Mouse (Mus musculus): ENCODE measurements around the gene Mael. TPM values are rescaled to one million over a fixed set of nuclear protein-coding genes. Genes with fewer than 3 reads are reported as not detected.

Gene Mael
- polyA plus RNA-seq, 1 experiment from 2014 or later, result not detected

GRCm38 (mm10) chr1:166205159-166205558, 33.4 kb downstream of the Mael start:
- WGBS, result 64% methylated on average over 3 of the region's 3 CpGs
- Histone ChIP-seq H3K4me3 (replicated peaks) (no peak overlapping the region), H3K36me3 (no peaks in the 10 kb centered on the region), H3K9ac (no peak overlapping the region), H3K9me3 (replicated peaks) (no peaks in the 10 kb centered on the region), H3K27ac (replicated peaks) (no peak overlapping the region), H3K4me1 (no peaks in the 10 kb centered on the region), H3K27me3 (no peaks in the 10 kb centered on the region), H3K4me2 (replicated peaks) (no peak overlapping the region)
- no peak for ATAC-seq (ENCODE audit: insufficient number of reproducible peaks, low FRiP score, low TSS enrichment, low read depth)

GRCm38 (mm10) chr1:166204171-166204570, 34.4 kb downstream of the Mael start:
- Histone ChIP-seq H3K4me1 (no peaks in the 10 kb centered on the region), H3K9me3 (replicated peaks) (no peaks in the 10 kb centered on the region)
- WGBS, result 35% methylated on average over 5 of the region's 5 CpGs

GRCm38 (mm10) chr1:166189821-166190220, 48.7 kb downstream of the Mael start:
- H3K9me3 ChIP-seq (replicated peaks), result no peaks in the 10 kb centered on the region
- no peaks in the 10 kb centered on the region for H3K36me3 ChIP-seq
- H3K9ac ChIP-seq, result no peak overlapping the region
- WGBS, result 72% methylated on average over 4 of the region's 4 CpGs
- ATAC-seq (ENCODE audit: insufficient number of reproducible peaks, low FRiP score, low TSS enrichment, low read depth), result no peak
- 0 out of 2 replicates have a peak, but pooled peaks cover 1% of the 10 kb centered on the region for H3K4me1 ChIP-seq
- no peak overlapping the region for H3K4me3 ChIP-seq (replicated peaks)
- H3K4me2 ChIP-seq (replicated peaks), result no peak overlapping the region
- H3K27me3 ChIP-seq, result peaks cover 2% of the 10 kb centered on the region; the same call in 1 of the 2 replicates
- H3K27ac ChIP-seq (replicated peaks), result no peak overlapping the region

More at GRCm38 (mm10) chr1:166204171-166204570, 34.4 kb downstream of the Mael start:
- Histone ChIP-seq H3K4me3 (replicated peaks) (no peak overlapping the region), H3K9ac (no peak overlapping the region), H3K4me2 (replicated peaks) (no peak overlapping the region), H3K27ac (replicated peaks) (no peak overlapping the region), H3K36me3 (no peaks in the 10 kb centered on the region), H3K27me3 (no peaks in the 10 kb centered on the region)
- ATAC-seq (ENCODE audit: insufficient number of reproducible peaks, low FRiP score, low TSS enrichment, low read depth), result no peak

GRCm38 (mm10) chr1:166185357-166185756, 53.2 kb downstream of the Mael start:
- Histone ChIP-seq H3K4me2 (replicated peaks) (no peak overlapping the region), H3K4me3 (replicated peaks) (no peak overlapping the region), H3K9ac (no peak overlapping the region), H3K27me3 (peaks cover 2% of the 10 kb centered on the region; the same call in 1 of the 2 replicates), H3K36me3 (no peaks in the 10 kb centered on the region), H3K4me1 (0 out of 2 replicates have a peak, but pooled peaks cover 7% of the 10 kb centered on the region), H3K27ac (replicated peaks) (no peak overlapping the region), H3K9me3 (replicated peaks) (no peaks in the 10 kb centered on the region)
- no peak for ATAC-seq (ENCODE audit: insufficient number of reproducible peaks, low FRiP score, low TSS enrichment, low read depth)
- WGBS, result 84% methylated on average over 5 of the region's 5 CpGs

GRCm38 (mm10) chr1:166184391-166185229, 53.9 kb downstream of the Mael start:
- no peaks in the 10 kb centered on the region for H3K9me3 ChIP-seq (replicated peaks)
- 76% methylated on average over 22 of the region's 22 CpGs for WGBS
- no peak overlapping the region for H3K4me3 ChIP-seq (replicated peaks)
- no peak overlapping the region for H3K4me2 ChIP-seq (replicated peaks)
- no peak overlapping the region for H3K9ac ChIP-seq
- H3K4me1 ChIP-seq, result 0 out of 2 replicates have a peak, but pooled peaks cover 7% of the 10 kb centered on the region
- H3K27me3 ChIP-seq, result peaks cover 2% of the 10 kb centered on the region; the same call in 1 of the 2 replicates
- no peak for ATAC-seq (ENCODE audit: insufficient number of reproducible peaks, low FRiP score, low TSS enrichment, low read depth)
- H3K27ac ChIP-seq (replicated peaks), result no peak overlapping the region
- no peaks in the 10 kb centered on the region for H3K36me3 ChIP-seq

GRCm38 (mm10) chr1:166182952-166183627, 55.5 kb downstream of the Mael start:
- peaks cover 2% of the 10 kb centered on the region; the same call in 1 of the 2 replicates for H3K27me3 ChIP-seq
- no peaks in the 10 kb centered on the region for H3K9me3 ChIP-seq (replicated peaks)
- H3K9ac ChIP-seq, result no peak overlapping the region
- no peak overlapping the region for H3K4me3 ChIP-seq (replicated peaks)
- no peak overlapping the region for H3K4me2 ChIP-seq (replicated peaks)
- no peak; the same call in 1 of the 2 replicates for ATAC-seq (ENCODE audit: insufficient number of reproducible peaks, low FRiP score, low TSS enrichment, low read depth)
- H3K27ac ChIP-seq (replicated peaks), result no peak overlapping the region
- 37% methylated on average over 10 of the region's 10 CpGs for WGBS
- H3K4me1 ChIP-seq, result 0 out of 2 replicates have a peak, but pooled peaks cover 7% of the 10 kb centered on the region
- no peaks in the 10 kb centered on the region for H3K36me3 ChIP-seq

- Histone ChIP-seq H3K4me1 (0 out of 2 replicates have a peak, but pooled peaks cover 7% of the 10 kb centered on the region), H3K36me3 (no peaks in the 10 kb centered on the region), H3K9me3 (replicated peaks) (no peaks in the 10 kb centered on the region), H3K4me3 (replicated peaks) (no peak overlapping the region), H3K27ac (replicated peaks) (no peak overlapping the region), H3K4me2 (replicated peaks) (no peak overlapping the region), H3K27me3 (peaks cover 2% of the 10 kb centered on the region; the same call in 1 of the 2 replicates), H3K9ac (no peak overlapping the region)
- 84% methylated on average over 7 of the region's 7 CpGs for WGBS
- ATAC-seq (ENCODE audit: insufficient number of reproducible peaks, low FRiP score, low TSS enrichment, low read depth), result no peak
These were observed 57.0 kb downstream of the Mael start for GRCm38 (mm10) chr1:166181510-166181909.

GRCm38 (mm10) chr1:166173621-166174020, 64.9 kb downstream of the Mael start:
- H3K9ac ChIP-seq, result no peak overlapping the region
- H3K4me1 ChIP-seq, result no peaks in the 10 kb centered on the region
- no peaks in the 10 kb centered on the region for H3K9me3 ChIP-seq (replicated peaks)
- H3K36me3 ChIP-seq, result no peaks in the 10 kb centered on the region
- no peak overlapping the region for H3K27ac ChIP-seq (replicated peaks)
- H3K4me2 ChIP-seq (replicated peaks), result no peak overlapping the region
- H3K4me3 ChIP-seq (replicated peaks), result no peak overlapping the region
- WGBS, result 70% methylated on average over 9 of the region's 9 CpGs
- H3K27me3 ChIP-seq, result no peaks in the 10 kb centered on the region
- no peak for ATAC-seq (ENCODE audit: insufficient number of reproducible peaks, low FRiP score, low TSS enrichment, low read depth)

GRCm38 (mm10) chr1:166172992-166173391, 65.6 kb downstream of the Mael start:
- no peaks in the 10 kb centered on the region for H3K4me1 ChIP-seq
- ATAC-seq (ENCODE audit: insufficient number of reproducible peaks, low FRiP score, low TSS enrichment, low read depth), result no peak
- H3K4me3 ChIP-seq (replicated peaks), result no peak overlapping the region
- no peak overlapping the region for H3K27ac ChIP-seq (replicated peaks)
- 79% methylated on average over 3 of the region's 3 CpGs for WGBS
- H3K27me3 ChIP-seq, result no peaks in the 10 kb centered on the region
- H3K9me3 ChIP-seq (replicated peaks), result no peaks in the 10 kb centered on the region
- no peak overlapping the region for H3K9ac ChIP-seq
- no peaks in the 10 kb centered on the region for H3K36me3 ChIP-seq
- H3K4me2 ChIP-seq (replicated peaks), result no peak overlapping the region

- H3K4me2 ChIP-seq (replicated peaks), result no peak overlapping the region
- WGBS, result 91% methylated on average over 12 of the region's 12 CpGs
These were observed 67.7 kb downstream of the Mael start for GRCm38 (mm10) chr1:166170852-166171251.

GRCm38 (mm10) chr1:166169713-166170112, 68.8 kb downstream of the Mael start:
- Histone ChIP-seq H3K9ac (no peak overlapping the region), H3K4me1 (no peaks in the 10 kb centered on the region), H3K4me2 (replicated peaks) (no peak overlapping the region), H3K27me3 (no peaks in the 10 kb centered on the region), H3K27ac (replicated peaks) (no peak overlapping the region), H3K36me3 (no peaks in the 10 kb centered on the region), H3K9me3 (replicated peaks) (no peaks in the 10 kb centered on the region), H3K4me3 (replicated peaks) (no peak overlapping the region)
- WGBS, result 89% methylated on average over 7 of the region's 7 CpGs
- no peak for ATAC-seq (ENCODE audit: insufficient number of reproducible peaks, low FRiP score, low TSS enrichment, low read depth)

More at GRCm38 (mm10) chr1:166170852-166171251, 67.7 kb downstream of the Mael start:
- Histone ChIP-seq H3K36me3 (no peaks in the 10 kb centered on the region), H3K9me3 (replicated peaks) (no peaks in the 10 kb centered on the region), H3K4me3 (replicated peaks) (no peak overlapping the region), H3K4me1 (no peaks in the 10 kb centered on the region), H3K27me3 (no peaks in the 10 kb centered on the region), H3K9ac (no peak overlapping the region), H3K27ac (replicated peaks) (no peak overlapping the region)
- ATAC-seq (ENCODE audit: insufficient number of reproducible peaks, low FRiP score, low TSS enrichment, low read depth), result no peak
